Comparison of ENCODE assay signal across 25 mouse cellular contexts in genomic region chr8:46849458-46849857, GRCm38 (mm10).
DNase-seq lines count a peak whose midpoint lies in the region; ATAC-seq and TF ChIP-seq lines count a peak whose summit lies in the region.
"Had no signal": no experiment of that assay in that cellular context is flagged by ENCODE, and none has a peak within 500 bp of the region (broad histone marks: within the 10 kb centered on the region; RNA-seq: fewer than 3 reads in every experiment).

No protein-coding gene starts in this region.

- ATAC-seq in kidney, embryonic 16.5 days (ENCODE audit: low FRiP score, low TSS enrichment): no peak
- ATAC-seq in intestine, embryonic 14.5 days (replicated peaks; ENCODE audit: low FRiP score, low TSS enrichment, low read depth): no peak
- ATAC-seq in forebrain, embryonic 15.5 days (replicated peaks): no peak
- ATAC-seq: forebrain, embryonic 16.5 days; hindbrain, postnatal 0 days; midbrain, embryonic 13.5 days had no signal

- no peak overlapping the region for H3K4me3 ChIP-seq in kidney, embryonic 16.5 days (ENCODE audit: low read length)
- H3K4me3 ChIP-seq in spleen, adult 2 months (ENCODE audit: extremely low read depth, insufficient read depth, insufficient read length): no peak overlapping the region
- H3K4me3 ChIP-seq in intestine, embryonic 14.5 days (ENCODE audit: low read depth, low read length): no peak overlapping the region
- H3K4me3 ChIP-seq in small intestine, adult 2 months (ENCODE audit: low read depth, low read length): no peak overlapping the region
- no peak overlapping the region for H3K4me3 ChIP-seq in forebrain, embryonic 15.5 days
- H3K4me3 ChIP-seq: heart, embryonic 10.5 days; heart, embryonic 15.5 days; left cerebral cortex, adult 2 months; limb, embryonic 12.5 days; midbrain, embryonic 13.5 days; neural tube, embryonic 13.5 days had no signal

- peaks cover 16% of the 10 kb centered on the region for H3K36me3 ChIP-seq in kidney, embryonic 16.5 days (ENCODE audit: insufficient read depth, low read length)
- H3K36me3 ChIP-seq in spleen, adult 2 months (ENCODE audit: control insufficient read depth, insufficient read depth, low read length): peaks cover 11% of the 10 kb centered on the region
- H3K36me3 ChIP-seq in intestine, embryonic 14.5 days (ENCODE audit: control insufficient read depth, insufficient read depth, low read length): peaks cover 10% of the 10 kb centered on the region
- H3K36me3 ChIP-seq in small intestine, adult 2 months (ENCODE audit: control insufficient read depth, insufficient read depth, low read length): peaks cover 20% of the 10 kb centered on the region
- H3K36me3 ChIP-seq in forebrain, embryonic 15.5 days: 0 out of 2 replicates have a peak, but pooled peaks cover 6% of the 10 kb centered on the region

- H3K9ac ChIP-seq in kidney, embryonic 16.5 days (replicated peaks; ENCODE audit: low read length): no peak overlapping the region
- no peak overlapping the region for H3K9ac ChIP-seq in intestine, embryonic 14.5 days (ENCODE audit: low read length)
- H3K9ac ChIP-seq in forebrain, embryonic 15.5 days (replicated peaks): no peak overlapping the region
- H3K9ac ChIP-seq: heart, embryonic 15.5 days; limb, embryonic 12.5 days; midbrain, embryonic 13.5 days; neural tube, embryonic 13.5 days had no signal

- no peaks in the 10 kb centered on the region for H3K9me3 ChIP-seq in kidney, embryonic 16.5 days (ENCODE audit: low read length)
- no peaks in the 10 kb centered on the region for H3K9me3 ChIP-seq in intestine, embryonic 14.5 days (ENCODE audit: control insufficient read depth, low read length)
- H3K9me3 ChIP-seq in forebrain, embryonic 15.5 days: no peaks in the 10 kb centered on the region
- H3K9me3 ChIP-seq: heart, embryonic 10.5 days; heart, embryonic 15.5 days; limb, embryonic 12.5 days; midbrain, embryonic 13.5 days; neural tube, embryonic 13.5 days had no signal

- no peaks in the 10 kb centered on the region for H3K27me3 ChIP-seq in kidney, embryonic 16.5 days (ENCODE audit: insufficient read depth, low read length)
- no peaks in the 10 kb centered on the region for H3K27me3 ChIP-seq in spleen, adult 2 months (ENCODE audit: control insufficient read depth, insufficient read depth, low read length)
- no peaks in the 10 kb centered on the region for H3K27me3 ChIP-seq in intestine, embryonic 14.5 days (replicated peaks; ENCODE audit: control insufficient read depth, insufficient read depth, low read length)
- no peaks in the 10 kb centered on the region for H3K27me3 ChIP-seq in small intestine, adult 2 months (ENCODE audit: control insufficient read depth, insufficient read depth, low read length)
- no peaks in the 10 kb centered on the region for H3K27me3 ChIP-seq in forebrain, embryonic 15.5 days
- H3K27me3 ChIP-seq: heart, embryonic 15.5 days; limb, embryonic 12.5 days; midbrain, embryonic 13.5 days; neural tube, embryonic 13.5 days had no signal

- 12% methylated on average over 2 of the region's 2 CpGs for WGBS in kidney, embryonic 16.5 days
- WGBS in spleen, adult 2 months: 16% methylated on average over 2 of the region's 2 CpGs
- 38% methylated on average over 2 of the region's 2 CpGs for WGBS in intestine, embryonic 14.5 days
- WGBS in small intestine, adult 2 months: 15% methylated on average over 2 of the region's 2 CpGs
- WGBS in forebrain, embryonic 15.5 days: 32% methylated on average over 2 of the region's 2 CpGs

- TF ChIP-seq CTCF in spleen, adult 2 months (IDR thresholded peaks at IDR 0.05; ENCODE audit: extremely low read depth, insufficient read depth, insufficient read length, insufficient replicate concordance): no peak
- TF ChIP-seq CTCF in small intestine, adult 2 months (IDR thresholded peaks at IDR 0.05; ENCODE audit: extremely low read depth, insufficient read length, insufficient replicate concordance, low read depth, low read length): no peak

- peaks cover 44% of the 10 kb centered on the region for H3K4me1 ChIP-seq in kidney, embryonic 16.5 days (ENCODE audit: insufficient read depth, low read length)
- peaks cover 53% of the 10 kb centered on the region for H3K4me1 ChIP-seq in spleen, adult 2 months (ENCODE audit: control insufficient read depth, insufficient read depth, insufficient read length)
- peaks cover 2% of the 10 kb centered on the region for H3K4me1 ChIP-seq in intestine, embryonic 14.5 days (replicated peaks; ENCODE audit: control insufficient read depth, insufficient read depth, low read length)
- H3K4me1 ChIP-seq in small intestine, adult 2 months (ENCODE audit: control insufficient read depth, insufficient read depth, insufficient read length, low read length): peaks cover 46% of the 10 kb centered on the region
- no peaks in the 10 kb centered on the region for H3K4me1 ChIP-seq in forebrain, embryonic 15.5 days
- H3K4me1 ChIP-seq: midbrain, embryonic 13.5 days had no signal

- peak overlapping the region; percentile 41; the same call in 1 of the 2 replicates for H3K27ac ChIP-seq in kidney, embryonic 16.5 days (ENCODE audit: low read length)
- H3K27ac ChIP-seq in spleen, adult 2 months (ENCODE audit: insufficient read depth, low read length): peak overlapping the region; percentile 86
- H3K27ac ChIP-seq in intestine, embryonic 14.5 days (ENCODE audit: low read depth): peak overlapping the region; percentile 80
- H3K27ac ChIP-seq in small intestine, adult 2 months (ENCODE audit: insufficient read depth, low read depth, low read length): peak overlapping the region; percentile 100
- H3K27ac ChIP-seq in forebrain, embryonic 15.5 days (replicated peaks): no peak overlapping the region
- H3K27ac ChIP-seq: heart, embryonic 10.5 days; heart, embryonic 15.5 days; hindbrain, postnatal 0 days; left cerebral cortex, adult 2 months; limb, embryonic 12.5 days; midbrain, embryonic 13.5 days; neural tube, embryonic 13.5 days had no signal

- TF ChIP-seq POLR2A in spleen, adult 2 months (IDR thresholded peaks at IDR 0.05; ENCODE audit: low read depth, low read length): no peak
- no peak for TF ChIP-seq POLR2A in small intestine, adult 2 months (IDR thresholded peaks at IDR 0.05; ENCODE audit: low read depth, low read length)

- DNase-seq in kidney, adult 8-10 months: no peak
- DNase-seq in spleen, adult 2 months (ENCODE audit: low read depth in 1 of 2, low spot score in 2 of 2): no peak
- DNase-seq in spleen, adult 12 weeks (ENCODE audit: low spot score): no peak
- DNase-seq in intestine, embryonic 14.5 days (ENCODE audit: low spot score): no peak
- no peak for DNase-seq in heart, adult 9 months (ENCODE audit: low spot score in 2 of 2)
- DNase-seq: adrenal gland, postnatal 36 days; cerebellum, adult 2 months; cerebellum, postnatal 25 days; gastrocnemius, postnatal 14 days; kidney, adult 9 months; kidney, postnatal 25 days; right cerebral cortex, postnatal 4 days; thymus, adult 2 months; thymus, postnatal 4 days had no signal

- H3K4me2 ChIP-seq in kidney, embryonic 16.5 days (replicated peaks; ENCODE audit: low read depth, low read length): no peak overlapping the region
- no peak overlapping the region for H3K4me2 ChIP-seq in intestine, embryonic 14.5 days (ENCODE audit: low read length)
- H3K4me2 ChIP-seq in forebrain, embryonic 15.5 days (replicated peaks): no peak overlapping the region
- H3K4me2 ChIP-seq: heart, embryonic 15.5 days; limb, embryonic 12.5 days; midbrain, embryonic 13.5 days; neural tube, embryonic 13.5 days had no signal
